Mouse (Mus musculus) midbrain, embryonic 14.5 days (tissue): ENCODE results near the gene Fcer1g. TPM values are rescaled to one million over a fixed set of nuclear protein-coding genes. Genes with fewer than 3 reads are reported as not detected.
A peak's percentile ranks its signal among the peaks of the same experiment; 100 is the strongest.

Experiments used
- ATAC-seq: fragments of 200-750 bp; cut with Nextera tagmentation; 2 replicates; pipeline ENCODE4 v1.8.0; 2017; ENCODE audit warnings: moderate number of reproducible peaks, moderate library complexity; ENCODE audit not compliant: low FRiP score, low TSS enrichment
- DNase-seq: peaks from one replicate; pipeline ENCODE4 v3.0.0-alpha.2; 2015
- H3K27ac ChIP-seq: fragments of 300-500 bp; sonication (generic); replicated peaks from 2 replicates; pipeline ENCODE4 v1.5.1; 2014; ENCODE audit warnings: mild to moderate bottlenecking, low read depth, low read length, moderate library complexity
- H3K27me3 ChIP-seq: fragments of 300-500 bp; sonication (generic); 2 replicates; pipeline ENCODE4 v1.6.1; 2014; ENCODE audit warnings: low read length, control low read depth, mixed read lengths; ENCODE audit not compliant: control insufficient read depth, insufficient read depth
- H3K36me3 ChIP-seq: fragments of 300-500 bp; sonication (generic); 2 replicates; pipeline ENCODE4 v1.6.1; 2014; ENCODE audit warnings: low read length, control low read depth; ENCODE audit not compliant: control insufficient read depth, insufficient read depth
- H3K4me1 ChIP-seq: fragments of 300-500 bp; sonication (generic); 2 replicates; pipeline ENCODE4 v1.6.1; 2014; ENCODE audit warnings: mild to moderate bottlenecking, antibody characterized with exemption, low read length, control low read depth; ENCODE audit not compliant: control insufficient read depth, insufficient read depth
- H3K4me2 ChIP-seq: fragments of 300-500 bp; sonication (generic); 2 replicates; pipeline ENCODE4 v1.6.1; 2014; ENCODE audit warnings: mild to moderate bottlenecking, low read length, moderate library complexity
- H3K4me3 ChIP-seq: fragments of 300-500 bp; sonication (generic); replicated peaks from 2 replicates; pipeline ENCODE4 v1.5.1; 2014; ENCODE audit warnings: low read depth, low read length
- H3K9ac ChIP-seq: fragments of 300-500 bp; sonication (generic); replicated peaks from 2 replicates; pipeline ENCODE4 v1.6.1; 2014; ENCODE audit warnings: mild to moderate bottlenecking, low read length, moderate library complexity
- H3K9me3 ChIP-seq: fragments of 300-500 bp; sonication (generic); 2 replicates; pipeline ENCODE4 v1.6.1; 2016; ENCODE audit warnings: low read length, control low read depth, mixed read lengths; ENCODE audit not compliant: control insufficient read depth
- WGBS: fragments of 180-500 bp; shearing (Covaris S2); extraction: QIAGEN DNeasy Blood & Tissue Kit; methylation state at CpG from one replicate; pipeline ENCODE4 v1.1.7; 2014; 5-methylcytosine and 5-hydroxymethylcytosine counted together
- polyA plus RNA-seq: library from polyadenylated mRNA; unstranded; fragments of >200 nt; fragmentation: Nextera tagmentation; extraction: Ambion mirVana; gene quantifications from 2 replicates; pipeline ENCODE4 v1.2.1, GENCODE M21; 2014

Fcer1g gene
- polyA plus RNA-seq, 1 experiment from 2014 or later, result 28.4 TPM

DNA sequence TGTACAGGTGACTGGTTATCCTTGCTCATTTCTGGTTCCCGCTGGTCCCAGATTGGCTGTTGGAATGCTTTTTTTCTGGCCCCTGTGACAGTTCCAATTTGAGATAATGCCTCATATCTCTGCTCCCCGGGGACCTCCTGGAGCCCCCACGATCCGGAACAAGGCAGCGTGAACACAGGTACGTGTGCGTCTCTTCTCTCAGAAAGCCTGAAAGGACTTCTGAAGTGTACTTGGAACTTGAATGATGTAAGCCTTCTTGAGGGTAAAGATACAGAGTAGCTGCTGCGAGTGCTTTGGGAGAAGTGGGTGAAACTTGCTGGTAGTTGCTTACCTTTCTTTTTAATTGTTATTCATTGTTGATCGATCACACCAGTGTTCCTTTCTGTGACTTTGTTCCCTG lies 37.0 kb upstream of the Fcer1g start:
- peaks cover 42% of the 10 kb centered on the region for H3K36me3 ChIP-seq
- H3K27me3 ChIP-seq, result no peaks in the 10 kb centered on the region
- DNase-seq (no peak), ATAC-seq (no peak)
- WGBS, result 63% methylated on average over 9 of the region's 9 CpGs
- peak overlapping the region; percentile 83 for H3K4me2 ChIP-seq
- H3K4me1 ChIP-seq, result peaks cover 14% of the 10 kb centered on the region
- H3K27ac ChIP-seq, result no peak overlapping the region
- H3K9me3 ChIP-seq, result no peaks in the 10 kb centered on the region
- H3K9ac ChIP-seq, result peak overlapping the region; percentile 74; the same call in 1 of the 2 replicates
- H3K4me3 ChIP-seq, result peak overlapping the region; percentile 68

DNA sequence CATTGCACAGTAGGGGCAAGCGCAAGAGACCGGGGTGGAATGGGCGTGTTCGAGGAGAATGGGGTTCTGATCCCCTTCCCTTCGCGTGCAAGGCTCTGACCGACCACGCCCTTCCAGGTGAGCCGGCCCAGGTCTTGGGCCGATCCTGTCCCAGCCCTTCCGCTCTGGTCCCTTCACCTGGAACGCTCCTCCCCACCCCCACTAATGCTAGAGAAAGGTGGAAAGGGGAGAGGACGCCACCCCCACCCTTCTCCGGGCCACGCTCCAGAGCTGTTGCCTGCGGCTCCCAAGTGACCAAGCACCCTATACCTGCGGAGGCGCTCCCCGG lies 36.4 kb upstream of the Fcer1g start:
- H3K27ac ChIP-seq, result peak overlapping the region; percentile 53; the same call in 1 of the 2 replicates
- peak; percentile 78 for ATAC-seq
- under 1% methylated on average over 19 of the region's 19 CpGs for WGBS

DNA sequence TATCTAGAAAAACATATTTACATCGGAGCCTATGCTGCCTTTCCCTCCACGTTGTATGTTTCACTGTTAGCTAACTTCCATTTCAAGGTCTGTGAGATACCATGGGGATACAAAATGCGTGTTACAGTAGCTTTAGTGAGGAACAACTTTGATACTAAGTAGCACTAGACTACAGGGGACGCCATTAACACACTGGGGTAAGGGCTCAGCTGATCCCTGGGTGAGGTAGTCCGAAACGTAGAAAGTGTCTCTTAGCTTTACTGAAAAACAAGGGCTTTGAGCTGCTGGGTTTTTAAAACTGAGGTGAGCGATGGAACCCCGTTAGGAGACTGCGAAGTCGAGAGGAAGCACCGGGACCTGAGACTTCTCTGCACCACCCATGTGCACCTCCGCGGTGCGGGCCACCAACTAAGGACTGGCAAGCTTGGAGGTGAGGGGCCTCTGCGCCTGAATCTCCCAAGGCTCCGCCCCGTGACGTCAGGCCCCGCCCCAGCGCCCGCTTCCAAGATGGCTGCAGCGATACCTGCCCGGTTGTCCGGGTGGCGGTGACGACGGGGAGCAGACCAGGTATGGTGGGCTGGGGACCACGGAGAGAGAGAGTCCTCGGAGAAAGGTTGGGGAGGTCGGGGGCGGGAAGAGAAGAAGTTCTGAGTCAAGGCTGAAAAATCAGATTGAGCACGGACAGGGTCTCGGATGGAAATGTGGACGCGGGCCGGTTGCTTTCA lies 35.8 kb upstream of the Fcer1g start, which contains the start of gene B4galt3:
Gene B4galt3 (plus strand): TSS at position 481 of the 725 bp plus-strand sequence.
- peak; percentile 95 for ATAC-seq
- WGBS, result 4% methylated on average over 36 of the region's 36 CpGs
- H3K9ac ChIP-seq, result peak within 1 kb of the TSS; percentile 74

More for the DNA sequence above, 36.4 kb upstream of the Fcer1g start:
- H3K4me3 ChIP-seq, result peak overlapping the region; percentile 68
- H3K4me1 ChIP-seq, result peaks cover 14% of the 10 kb centered on the region
- DNase-seq, result no peak
- peaks cover 35% of the 10 kb centered on the region for H3K36me3 ChIP-seq
- no peaks in the 10 kb centered on the region for H3K27me3 ChIP-seq
- no peaks in the 10 kb centered on the region for H3K9me3 ChIP-seq
- peak overlapping the region; percentile 74 for H3K9ac ChIP-seq
- H3K4me2 ChIP-seq, result peak overlapping the region; percentile 83

DNA sequence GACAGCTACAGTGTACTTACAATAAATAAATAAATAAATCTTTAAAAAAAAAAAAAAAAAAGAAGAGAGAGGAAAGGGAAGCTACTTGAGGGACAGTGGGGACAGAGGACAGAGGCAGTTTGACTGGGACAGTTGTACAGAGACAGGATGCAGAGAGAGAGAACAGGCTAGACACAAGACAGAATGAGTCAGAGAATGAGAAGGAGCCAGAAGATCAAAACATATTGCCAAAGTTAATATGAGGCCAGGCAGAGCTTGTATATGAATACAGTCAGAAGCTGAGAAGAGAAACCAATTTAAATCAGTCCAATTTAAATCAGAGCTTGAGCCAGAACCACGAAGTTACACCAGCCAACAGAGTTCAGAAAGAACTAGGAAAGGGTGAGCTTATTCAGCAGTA lies 34.2 kb upstream of the Fcer1g start:
- ATAC-seq, result no peak
- WGBS, result 60% methylated on average over 1 of the region's 1 CpGs
- H3K27me3 ChIP-seq, result no peaks in the 10 kb centered on the region

More for the DNA sequence above, 35.8 kb upstream of the Fcer1g start, which contains the start of gene B4galt3:
- no peaks in the 10 kb centered on the region for H3K27me3 ChIP-seq
- H3K36me3 ChIP-seq, result peaks cover 30% of the 10 kb centered on the region
- H3K9me3 ChIP-seq, result no peaks in the 10 kb centered on the region
- peaks cover 14% of the 10 kb centered on the region for H3K4me1 ChIP-seq
- DNase-seq, result peak; percentile 96
- peak within 1 kb of the TSS; percentile 68 for H3K4me3 ChIP-seq
- H3K27ac ChIP-seq, result peak within 1 kb of the TSS; percentile 53
- H3K4me2 ChIP-seq, result peak within 1 kb of the TSS; percentile 83

DNA sequence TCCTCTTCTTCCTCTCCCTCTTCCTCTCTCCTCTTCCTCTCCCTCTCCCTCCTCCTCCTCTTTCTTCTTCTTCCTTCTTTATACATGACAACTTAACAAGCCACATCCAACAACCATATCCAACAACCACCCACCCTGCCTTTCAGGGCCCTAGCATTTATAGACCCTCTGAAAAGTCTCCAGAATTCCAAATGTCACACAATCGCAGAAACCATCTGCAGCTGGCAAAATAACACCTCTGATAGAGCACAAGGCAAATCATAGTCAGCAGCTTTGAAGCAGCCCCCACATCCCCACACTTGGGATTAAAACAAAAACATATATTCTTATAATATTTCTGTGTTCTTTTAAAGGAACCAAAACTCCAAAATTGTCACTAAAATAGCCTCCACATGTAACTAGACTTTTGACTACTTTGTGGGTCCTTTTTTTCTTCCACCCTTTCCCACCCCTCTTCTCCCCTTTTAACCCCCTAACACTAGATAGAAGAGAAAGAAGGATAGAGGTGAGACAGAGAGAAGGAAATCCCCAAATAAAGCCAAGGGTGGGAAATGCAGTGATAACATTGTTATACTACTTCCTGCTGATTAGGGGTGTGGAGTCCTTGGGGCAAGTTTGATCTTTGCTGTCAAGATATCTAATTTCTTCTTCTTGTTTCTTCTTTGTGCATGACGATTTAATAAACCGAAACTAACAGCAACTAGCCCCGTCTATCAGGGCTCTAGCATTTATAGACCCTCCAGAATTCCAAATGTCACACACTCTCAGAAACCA lies 32.0 kb upstream of the Fcer1g start:
- no peak overlapping the region for H3K27ac ChIP-seq
- ATAC-seq, result no peak
- no peaks in the 10 kb centered on the region for H3K9me3 ChIP-seq
- no peaks in the 10 kb centered on the region for H3K27me3 ChIP-seq
- H3K9ac ChIP-seq, result no peak overlapping the region
- H3K36me3 ChIP-seq, result no peaks in the 10 kb centered on the region
- WGBS, result 83% methylated on average over 4 of the region's 4 CpGs
- no peak overlapping the region for H3K4me2 ChIP-seq
- peaks cover 15% of the 10 kb centered on the region for H3K4me1 ChIP-seq
- DNase-seq, result no peak
- no peak overlapping the region for H3K4me3 ChIP-seq

More for the DNA sequence above, 34.2 kb upstream of the Fcer1g start:
- Histone ChIP-seq H3K4me2 (no peak overlapping the region), H3K27ac (no peak overlapping the region), H3K9ac (no peak overlapping the region), H3K4me1 (peaks cover 14% of the 10 kb centered on the region), H3K36me3 (peaks cover 14% of the 10 kb centered on the region), H3K9me3 (no peaks in the 10 kb centered on the region), H3K4me3 (no peak overlapping the region)
- DNase-seq, result no peak

DNA sequence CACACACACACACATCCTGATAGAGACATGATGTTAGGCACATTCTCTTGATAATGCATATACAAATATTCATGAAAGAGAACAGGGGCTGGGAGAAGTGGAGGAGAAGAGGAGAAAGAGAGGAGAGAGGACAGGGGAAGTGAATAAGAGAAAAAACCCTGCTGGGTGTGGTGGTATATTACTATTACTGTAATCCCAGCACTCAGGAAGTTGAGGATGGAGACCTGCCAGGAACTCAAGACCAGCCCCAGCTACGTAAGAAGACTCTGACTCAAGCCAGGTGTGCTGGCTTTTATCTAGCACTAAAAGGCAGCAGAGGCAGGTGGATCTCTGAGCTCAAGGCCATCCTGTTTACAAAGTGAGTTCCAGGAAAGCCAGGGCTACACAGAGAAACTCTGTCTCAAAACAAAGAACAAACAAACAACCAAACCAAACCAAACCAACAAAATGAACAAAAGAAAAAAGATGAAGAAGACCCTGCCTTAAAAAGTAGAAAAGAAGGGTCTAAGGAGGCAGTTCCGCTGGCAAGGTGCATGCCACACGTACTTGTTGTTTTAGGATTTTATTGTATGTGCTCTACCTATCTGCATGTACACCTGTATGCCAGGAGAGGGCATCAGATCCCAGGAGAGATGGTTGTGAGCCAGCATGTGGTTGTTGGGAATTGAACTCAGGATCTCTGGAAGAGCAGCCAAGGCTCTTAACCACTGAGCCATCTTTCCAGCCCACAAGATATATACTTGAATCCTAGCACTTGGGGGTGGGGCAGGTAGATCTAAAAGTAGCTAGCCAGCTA lies 29.7 kb upstream of the Fcer1g start:
- DNase-seq, result no peak
- Histone ChIP-seq H3K9me3 (no peaks in the 10 kb centered on the region), H3K27me3 (no peaks in the 10 kb centered on the region), H3K27ac (peak overlapping the region; percentile 72), H3K9ac (no peak overlapping the region), H3K4me1 (0 out of 2 replicates have a peak, but pooled peaks cover 7% of the 10 kb centered on the region), H3K36me3 (no peaks in the 10 kb centered on the region), H3K4me3 (no peak overlapping the region), H3K4me2 (peak overlapping the region; percentile 54)
- ATAC-seq, result no peak
- whole genome bisulfite sequencing, result 83% methylated on average over 3 of the region's 3 CpGs

DNA sequence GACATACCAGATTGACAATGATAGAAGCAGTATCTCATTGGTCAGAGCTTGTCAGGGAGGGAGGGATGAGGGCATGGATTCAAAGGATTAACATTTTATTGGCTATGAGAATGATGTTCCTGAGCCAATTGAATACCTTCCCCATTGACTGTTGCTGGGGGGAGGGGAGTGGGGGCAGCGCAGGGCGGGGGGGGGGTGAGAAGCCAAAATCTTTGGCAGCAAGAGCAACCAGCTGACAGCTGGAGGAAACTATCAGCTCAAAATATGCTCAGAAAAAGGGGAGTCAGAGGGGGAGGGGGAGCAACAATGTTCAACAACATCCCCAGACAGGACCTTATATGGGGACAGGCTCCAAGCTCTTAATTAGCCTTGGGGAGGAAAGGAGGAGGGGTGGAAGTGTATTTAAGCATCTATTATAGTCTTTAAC lies 29.0 kb upstream of the Fcer1g start:
- no peak overlapping the region for H3K9ac ChIP-seq
- H3K9me3 ChIP-seq, result no peaks in the 10 kb centered on the region
- no peaks in the 10 kb centered on the region for H3K27me3 ChIP-seq
- WGBS, result 4% methylated on average over 2 of the region's 2 CpGs
- H3K27ac ChIP-seq, result peak overlapping the region; percentile 72
- 0 out of 2 replicates have a peak, but pooled peaks cover 7% of the 10 kb centered on the region for H3K4me1 ChIP-seq
- H3K4me2 ChIP-seq, result peak overlapping the region; percentile 54
- ATAC-seq (peak; percentile 91), DNase-seq (peak; percentile 84)
- peak overlapping the region; percentile 24 for H3K4me3 ChIP-seq
- H3K36me3 ChIP-seq, result no peaks in the 10 kb centered on the region

DNA sequence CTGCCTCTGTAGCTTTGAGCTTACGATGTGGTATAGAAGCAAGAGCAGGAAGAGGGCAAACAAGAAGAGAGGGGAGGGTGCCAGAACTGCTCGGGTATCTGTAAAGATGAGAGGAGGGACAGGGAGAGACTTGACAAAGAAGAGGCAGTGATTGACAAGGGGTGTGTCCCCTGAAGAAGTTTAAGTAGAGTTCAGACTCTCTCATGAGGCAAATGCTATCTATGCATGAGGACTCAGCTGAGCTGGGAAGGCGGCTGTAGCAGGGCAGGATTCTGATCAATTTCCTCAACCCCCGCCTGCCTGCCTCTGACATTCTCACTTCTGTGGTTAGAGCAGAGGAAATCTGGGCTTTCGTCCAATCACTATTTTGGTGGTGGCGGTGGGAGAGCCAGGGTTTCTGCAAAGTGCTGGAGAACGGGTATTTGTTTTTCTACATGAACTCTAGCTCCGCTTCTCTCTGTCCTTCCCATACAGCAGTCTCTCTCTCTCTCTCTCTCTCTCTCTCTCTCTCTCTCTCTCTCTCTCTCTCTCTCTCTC lies 28.5 kb upstream of the Fcer1g start:
- ATAC-seq (peak; percentile 65), DNase-seq (peak; percentile 79)
- Histone ChIP-seq H3K27ac (peak overlapping the region; percentile 72), H3K9me3 (no peaks in the 10 kb centered on the region), H3K4me3 (peak overlapping the region; percentile 24), H3K4me2 (peak overlapping the region; percentile 54), H3K4me1 (0 out of 2 replicates have a peak, but pooled peaks cover 7% of the 10 kb centered on the region), H3K9ac (no peak overlapping the region; the same call in 1 of the 2 replicates), H3K27me3 (no peaks in the 10 kb centered on the region), H3K36me3 (no peaks in the 10 kb centered on the region)
- WGBS, result 7% methylated on average over 8 of the region's 8 CpGs
